Mouse (Mus musculus) embryonic facial prominence, embryonic 11.5 days (tissue): ENCODE results near the gene Cfap54. TPM values are rescaled to one million over a fixed set of nuclear protein-coding genes. Genes with fewer than 3 reads are reported as not detected.

Source experiments
- ATAC-seq: fragments of 200-750 bp; cut with Nextera tagmentation; replicated peaks from 2 replicates; pipeline ENCODE4 v1.8.0; 2017; ENCODE audit warnings: low read depth; ENCODE audit not compliant: insufficient number of reproducible peaks, low FRiP score, low TSS enrichment
- DNase-seq: peaks from one replicate; pipeline ENCODE4 v3.0.0-alpha.2; 2015; ENCODE audit warnings: low spot score
- H3K27ac ChIP-seq: fragments of 300-500 bp; sonication (generic); replicated peaks from 2 replicates; pipeline ENCODE4 v1.5.1; 2014; ENCODE audit warnings: mild to moderate bottlenecking, low read depth, low read length, control low read depth
- H3K27me3 ChIP-seq: fragments of 300-500 bp; sonication (generic); 2 replicates; pipeline ENCODE4 v1.6.1; 2014; ENCODE audit warnings: mild to moderate bottlenecking, low read length, moderate library complexity, mixed read lengths; ENCODE audit not compliant: control insufficient read depth, insufficient read depth
- H3K36me3 ChIP-seq: fragments of 300-500 bp; sonication (generic); replicated peaks from 2 replicates; pipeline ENCODE4 v1.6.1; 2014; ENCODE audit warnings: low read depth, mild to moderate bottlenecking, low read length, moderate library complexity, mixed read lengths; ENCODE audit not compliant: control insufficient read depth, insufficient read depth
- H3K4me1 ChIP-seq: fragments of 300-500 bp; sonication (generic); 2 replicates; pipeline ENCODE4 v1.6.1; 2014; ENCODE audit warnings: low read length, mixed read lengths; ENCODE audit not compliant: control insufficient read depth, insufficient read depth
- H3K4me2 ChIP-seq: fragments of 300-500 bp; sonication (generic); 2 replicates; pipeline ENCODE4 v1.6.1; 2014; ENCODE audit warnings: low read depth, mild to moderate bottlenecking, control low read depth, low read length, moderate library complexity
- H3K4me3 ChIP-seq: fragments of 300-500 bp; sonication (generic); 2 replicates; pipeline ENCODE4 v1.5.1; 2014; ENCODE audit warnings: low read depth, low read length, control low read depth
- H3K9ac ChIP-seq: fragments of 300-500 bp; sonication (generic); replicated peaks from 2 replicates; pipeline ENCODE4 v1.6.1; 2014; ENCODE audit warnings: mild to moderate bottlenecking, control low read depth, low read length
- H3K9me3 ChIP-seq: fragments of 300-500 bp; sonication (generic); replicated peaks from 2 replicates; pipeline ENCODE4 v1.6.1; 2016; ENCODE audit warnings: mild to moderate bottlenecking, low read length, inconsistent platforms, mixed read lengths; ENCODE audit not compliant: control insufficient read depth
- WGBS: fragments of 180-500 bp; shearing (Covaris S2); extraction: QIAGEN DNeasy Blood & Tissue Kit; methylation state at CpG from one replicate; pipeline ENCODE4 v1.1.7; 2014; 5-methylcytosine and 5-hydroxymethylcytosine counted together
- polyA plus RNA-seq: library from polyadenylated mRNA; unstranded; fragments of >200 nt; fragmentation: Nextera tagmentation; extraction: Ambion mirVana; gene quantifications from 2 replicates; pipeline ENCODE4 v1.2.1, GENCODE M21; 2014

Gene Cfap54
- polyA plus RNA-seq, 1 experiment from 2014 or later, result not detected

- Histone ChIP-seq H3K9ac (no peak overlapping the region), H3K27ac (no peak overlapping the region), H3K4me1 (no peaks in the 10 kb centered on the region), H3K27me3 (no peaks in the 10 kb centered on the region), H3K4me2 (no peak overlapping the region), H3K9me3 (no peaks in the 10 kb centered on the region), H3K36me3 (no peaks in the 10 kb centered on the region), H3K4me3 (no peak overlapping the region)
- DNase-seq (no peak), ATAC-seq (no peak)
- 84% methylated on average over 4 of the region's 4 CpGs for WGBS
These were observed 259.9 kb downstream of the Cfap54 start for GRCm38 (mm10) chr10:92821499-92821898.

- DNase-seq, result no peak
- no peaks in the 10 kb centered on the region for H3K36me3 ChIP-seq
- no peaks in the 10 kb centered on the region for H3K27me3 ChIP-seq
- no peaks in the 10 kb centered on the region for H3K9me3 ChIP-seq
- no peak overlapping the region for H3K4me2 ChIP-seq
- no peak for ATAC-seq
- H3K27ac ChIP-seq, result no peak overlapping the region
- no peak overlapping the region for H3K9ac ChIP-seq
- H3K4me3 ChIP-seq, result no peak overlapping the region
- WGBS, result 25% methylated on average over 5 of the region's 5 CpGs
- no peaks in the 10 kb centered on the region for H3K4me1 ChIP-seq
These were observed 263.2 kb downstream of the Cfap54 start for GRCm38 (mm10) chr10:92818190-92818589.

DNA sequence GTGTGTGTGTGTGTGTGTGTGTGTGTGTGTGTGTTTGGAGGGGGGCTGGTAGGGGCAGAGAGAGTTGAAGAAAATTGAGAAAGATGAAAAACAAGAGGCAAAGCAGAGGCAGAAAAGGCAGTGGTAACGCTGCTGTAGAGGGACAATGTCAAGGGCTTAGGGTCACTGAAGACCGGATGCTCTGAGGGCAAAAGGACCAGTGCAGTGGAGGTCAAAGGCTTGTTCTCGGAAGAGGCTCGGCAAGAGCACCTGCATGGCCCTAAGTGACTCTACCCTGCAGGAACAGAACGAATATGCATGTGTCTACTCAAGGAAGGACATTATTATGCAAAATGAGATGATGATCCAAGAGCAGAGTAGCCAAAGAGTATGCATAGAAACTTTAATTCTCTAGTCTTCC lies 264.5 kb downstream of the Cfap54 start:
- 70% methylated on average over 5 of the region's 5 CpGs for WGBS
- H3K4me1 ChIP-seq, result no peaks in the 10 kb centered on the region

DNA sequence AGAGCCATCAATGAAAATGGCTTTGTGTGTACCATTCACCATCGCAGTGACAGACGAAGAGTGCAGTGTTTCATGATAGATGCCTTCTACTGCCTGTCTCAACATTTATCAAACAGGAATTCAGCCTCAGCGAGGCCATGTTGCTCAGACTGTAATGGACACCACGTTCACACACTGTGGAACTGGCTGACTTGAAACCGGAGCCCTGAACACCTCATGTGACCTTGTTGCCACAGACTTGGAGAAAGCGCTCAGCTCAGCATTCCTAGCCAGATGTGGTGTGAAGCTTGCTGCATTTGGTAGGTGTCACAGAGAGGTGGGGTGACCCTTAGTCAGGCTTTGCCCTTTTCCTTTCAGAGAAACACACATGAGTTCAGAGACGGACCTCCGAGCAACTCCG lies 270.5 kb downstream of the Cfap54 start:
- no peak overlapping the region for H3K27ac ChIP-seq
- 65% methylated on average over 9 of the region's 9 CpGs for WGBS
- no peak overlapping the region for H3K9ac ChIP-seq
- no peak overlapping the region for H3K4me3 ChIP-seq
- 0 out of 2 replicates have a peak, but pooled peaks have one; percentile 29 for ATAC-seq
- H3K4me2 ChIP-seq, result no peak overlapping the region
- no peaks in the 10 kb centered on the region for H3K4me1 ChIP-seq
- H3K27me3 ChIP-seq, result no peaks in the 10 kb centered on the region
- no peaks in the 10 kb centered on the region for H3K36me3 ChIP-seq
- DNase-seq, result peak; percentile 35
- H3K9me3 ChIP-seq, result no peaks in the 10 kb centered on the region

More for the DNA sequence above, 264.5 kb downstream of the Cfap54 start:
- ATAC-seq (no peak), DNase-seq (no peak)
- Histone ChIP-seq H3K4me2 (no peak overlapping the region), H3K36me3 (no peaks in the 10 kb centered on the region), H3K9ac (no peak overlapping the region), H3K4me3 (no peak overlapping the region), H3K27me3 (no peaks in the 10 kb centered on the region), H3K9me3 (no peaks in the 10 kb centered on the region), H3K27ac (no peak overlapping the region)

- DNase-seq, result no peak
These were observed 289.5 kb downstream of the Cfap54 start for GRCm38 (mm10) chr10:92791908-92792307.

DNA sequence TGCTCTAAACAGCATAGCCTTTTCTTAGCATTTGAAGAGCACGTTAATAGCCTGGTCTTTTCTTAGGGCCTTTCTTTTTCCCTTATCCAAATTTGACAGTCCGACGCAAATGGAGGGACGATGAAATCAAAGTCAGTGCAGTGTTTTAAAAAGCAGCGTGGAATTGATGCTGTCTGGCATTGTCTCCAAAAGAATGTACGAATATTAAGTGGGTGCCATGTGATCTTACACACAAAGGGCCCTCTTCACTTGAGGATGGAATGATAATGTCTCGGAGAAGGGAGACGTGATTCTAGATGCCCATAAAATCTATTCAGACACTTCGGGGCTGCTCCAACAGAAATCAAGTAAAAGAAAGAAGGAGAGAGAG lies 289.9 kb downstream of the Cfap54 start:
- H3K36me3 ChIP-seq, result no peaks in the 10 kb centered on the region
- H3K4me3 ChIP-seq, result no peak overlapping the region
- 71% methylated on average over 9 of the region's 9 CpGs for WGBS
- H3K27me3 ChIP-seq, result no peaks in the 10 kb centered on the region
- ATAC-seq (no peak), DNase-seq (no peak)
- H3K27ac ChIP-seq, result no peak overlapping the region
- H3K4me2 ChIP-seq, result no peak overlapping the region
- no peaks in the 10 kb centered on the region for H3K4me1 ChIP-seq
- no peaks in the 10 kb centered on the region for H3K9me3 ChIP-seq
- H3K9ac ChIP-seq, result no peak overlapping the region

More at GRCm38 (mm10) chr10:92791908-92792307, 289.5 kb downstream of the Cfap54 start:
- Histone ChIP-seq H3K4me2 (no peak overlapping the region), H3K27me3 (no peaks in the 10 kb centered on the region), H3K4me1 (no peaks in the 10 kb centered on the region), H3K27ac (no peak overlapping the region), H3K9me3 (no peaks in the 10 kb centered on the region), H3K9ac (no peak overlapping the region), H3K4me3 (no peak overlapping the region), H3K36me3 (no peaks in the 10 kb centered on the region)
- ATAC-seq, result no peak
- WGBS, result 73% methylated on average over 10 of the region's 10 CpGs

DNA sequence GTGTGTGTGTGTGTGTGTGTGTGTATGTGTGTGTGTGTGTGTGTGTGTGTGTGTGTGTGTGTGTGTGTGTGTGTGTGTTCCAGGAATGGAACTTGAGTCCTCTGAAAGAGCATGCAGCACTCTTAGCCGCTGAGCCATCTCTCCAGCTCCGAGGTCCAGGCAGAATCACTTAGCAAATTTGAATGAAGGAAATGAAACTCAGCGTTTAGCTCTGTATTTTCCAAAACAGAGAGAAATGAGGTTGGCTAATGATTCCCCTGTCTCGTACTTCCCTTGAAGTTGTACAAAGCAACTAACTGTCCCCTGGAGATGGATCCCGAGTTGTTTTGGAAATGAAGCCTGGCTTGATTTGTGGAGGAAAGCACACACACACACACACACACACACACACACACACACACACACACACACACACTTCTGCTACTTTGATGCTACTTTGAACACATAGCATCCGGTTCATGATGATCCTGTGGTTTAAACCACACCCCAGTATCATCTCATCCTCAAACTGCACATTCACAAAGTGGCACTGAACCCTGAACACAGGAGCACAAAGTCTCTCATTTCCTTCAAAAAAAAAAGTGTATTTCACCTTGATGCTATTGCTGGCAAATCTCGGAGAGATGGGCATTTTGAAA lies 290.4 kb downstream of the Cfap54 start:
- no peak for DNase-seq
- H3K27me3 ChIP-seq, result no peaks in the 10 kb centered on the region
- H3K9ac ChIP-seq, result no peak overlapping the region
- no peak overlapping the region for H3K27ac ChIP-seq
- H3K4me1 ChIP-seq, result no peaks in the 10 kb centered on the region
- no peak overlapping the region for H3K4me3 ChIP-seq
- H3K4me2 ChIP-seq, result no peak overlapping the region
- 70% methylated on average over 7 of the region's 7 CpGs for WGBS
- no peak for ATAC-seq
- no peaks in the 10 kb centered on the region for H3K9me3 ChIP-seq
- H3K36me3 ChIP-seq, result no peaks in the 10 kb centered on the region

- Histone ChIP-seq H3K9me3 (no peaks in the 10 kb centered on the region), H3K4me3 (no peak overlapping the region), H3K27ac (no peak overlapping the region), H3K4me1 (no peaks in the 10 kb centered on the region), H3K4me2 (no peak overlapping the region), H3K27me3 (no peaks in the 10 kb centered on the region), H3K36me3 (no peaks in the 10 kb centered on the region), H3K9ac (no peak overlapping the region)
- 21% methylated on average over 2 of the region's 2 CpGs for WGBS
- peak; percentile 9 for DNase-seq
- ATAC-seq, result no peak
These were observed 291.2 kb downstream of the Cfap54 start for GRCm38 (mm10) chr10:92790247-92790646.
